Mouse (Mus musculus) neural tube, embryonic 12.5 days (tissue): ENCODE measurements at regions not wholly inside any gene's neighbourhood (a gene's known extent, or its start where the extent isn't known, plus 50 kb on each side); places are given as distances from the start of the nearest gene placed in this dataset.
A peak's percentile ranks its signal among the peaks of the same experiment; 100 is the strongest.

ENCODE experiments used
- ATAC-seq: fragments of 200-750 bp; cut with Nextera tagmentation; 2 replicates; pipeline ENCODE4 v1.8.0; 2017; ENCODE audit warnings: low read depth, mild to moderate bottlenecking, moderate TSS enrichment, moderate library complexity; ENCODE audit not compliant: low FRiP score
- H3K27ac ChIP-seq: fragments of 300-500 bp; sonication (generic); 2 replicates; pipeline ENCODE4 v1.5.1; 2016
- H3K27me3 ChIP-seq: fragments of 300-500 bp; sonication (generic); replicated peaks from 2 replicates; pipeline ENCODE4 v1.6.1; 2016; ENCODE audit warnings: mild to moderate bottlenecking
- H3K36me3 ChIP-seq: fragments of 300-500 bp; sonication (generic); 2 replicates; pipeline ENCODE4 v1.6.1; 2016; ENCODE audit warnings: mild to moderate bottlenecking
- H3K4me1 ChIP-seq: fragments of 300-500 bp; sonication (generic); 2 replicates; pipeline ENCODE4 v1.6.1; 2016
- H3K4me2 ChIP-seq: fragments of 300-500 bp; sonication (generic); replicated peaks from 2 replicates; pipeline ENCODE4 v1.6.1; 2016; ENCODE audit warnings: mild to moderate bottlenecking
- H3K4me3 ChIP-seq: fragments of 300-500 bp; sonication (generic); 2 replicates; pipeline ENCODE4 v1.5.1; 2016
- H3K9ac ChIP-seq: fragments of 300-500 bp; sonication (generic); 2 replicates; pipeline ENCODE4 v1.6.1; 2016; ENCODE audit warnings: mild to moderate bottlenecking
- H3K9me3 ChIP-seq: fragments of 300-500 bp; sonication (generic); 2 replicates; pipeline ENCODE4 v1.6.1; 2016; ENCODE audit warnings: mild to moderate bottlenecking
- WGBS: fragments of 180-500 bp; shearing (Covaris S2); methylation state at CpG from one replicate; pipeline ENCODE4 v1.1.7; 2016; 5-methylcytosine and 5-hydroxymethylcytosine counted together

GRCm38 (mm10) chr12:17084499-17085208, 73.1 kb upstream of the 2410004P03Rik start:
- no peaks in the 10 kb centered on the region for H3K36me3 ChIP-seq
- H3K27me3 ChIP-seq, result no peaks in the 10 kb centered on the region
- WGBS, result 81% methylated on average over 9 of the region's 9 CpGs
- no peaks in the 10 kb centered on the region; the same call in 1 of the 2 replicates for H3K4me1 ChIP-seq
- H3K27ac ChIP-seq, result no peak overlapping the region
- no peak overlapping the region for H3K9ac ChIP-seq
- no peak overlapping the region for H3K4me2 ChIP-seq
- ATAC-seq, result no peak
- no peak overlapping the region for H3K4me3 ChIP-seq
- H3K9me3 ChIP-seq, result no peaks in the 10 kb centered on the region

GRCm38 (mm10) chr12:17071691-17072454, 60.3 kb upstream of the 2410004P03Rik start:
- Histone ChIP-seq H3K27me3 (no peaks in the 10 kb centered on the region), H3K4me1 (0 out of 2 replicates have a peak, but pooled peaks cover 3% of the 10 kb centered on the region), H3K9me3 (no peaks in the 10 kb centered on the region), H3K27ac (no peak overlapping the region), H3K4me3 (no peak overlapping the region), H3K36me3 (no peaks in the 10 kb centered on the region), H3K9ac (no peak overlapping the region), H3K4me2 (no peak overlapping the region)
- whole genome bisulfite sequencing, result 91% methylated on average over 15 of the region's 15 CpGs
- no peak for ATAC-seq

GRCm38 (mm10) chr12:17069808-17070207, 58.3 kb upstream of the 2410004P03Rik start:
- no peak overlapping the region for H3K27ac ChIP-seq
- WGBS, result 43% methylated on average over 9 of the region's 9 CpGs
- no peak overlapping the region for H3K9ac ChIP-seq
- no peaks in the 10 kb centered on the region for H3K36me3 ChIP-seq
- H3K4me2 ChIP-seq, result no peak overlapping the region
- no peaks in the 10 kb centered on the region for H3K9me3 ChIP-seq
- 0 out of 2 replicates have a peak, but pooled peaks cover 3% of the 10 kb centered on the region for H3K4me1 ChIP-seq
- peak; percentile 28; the same call in 1 of the 2 replicates for ATAC-seq
- no peaks in the 10 kb centered on the region for H3K27me3 ChIP-seq
- no peak overlapping the region for H3K4me3 ChIP-seq

GRCm38 (mm10) chr12:17069161-17069560, 57.6 kb upstream of the 2410004P03Rik start:
- Histone ChIP-seq H3K27me3 (no peaks in the 10 kb centered on the region), H3K9me3 (no peaks in the 10 kb centered on the region), H3K4me2 (no peak overlapping the region), H3K4me1 (0 out of 2 replicates have a peak, but pooled peaks cover 3% of the 10 kb centered on the region), H3K36me3 (no peaks in the 10 kb centered on the region), H3K9ac (no peak overlapping the region), H3K27ac (no peak overlapping the region), H3K4me3 (no peak overlapping the region)
- 78% methylated on average over 5 of the region's 5 CpGs for WGBS
- no peak for ATAC-seq

- peaks cover 13% of the 10 kb centered on the region for H3K4me1 ChIP-seq
- H3K9ac ChIP-seq, result no peak overlapping the region
- H3K9me3 ChIP-seq, result no peaks in the 10 kb centered on the region
- H3K27me3 ChIP-seq, result no peaks in the 10 kb centered on the region
- no peak overlapping the region for H3K27ac ChIP-seq
- H3K36me3 ChIP-seq, result no peaks in the 10 kb centered on the region
- H3K4me2 ChIP-seq, result no peak overlapping the region
- no peak overlapping the region for H3K4me3 ChIP-seq
- no peak for ATAC-seq
- 59% methylated on average over 5 of the region's 5 CpGs for WGBS
Observed at GRCm38 (mm10) chr12:17063920-17064319, 52.4 kb upstream of the 2410004P03Rik start.
